Mouse (Mus musculus) CD4-positive, CD25-positive, alpha-beta regulatory T cell, adult 4 months (primary cell): ENCODE data around the gene Kcnd3. TPM values are rescaled to one million over a fixed set of nuclear protein-coding genes. Genes with fewer than 3 reads are reported as not detected.

ENCODE experiments used
- ATAC-seq: one replicate; pipeline ENCODE4 v1.8.0; 2017
- polyA plus RNA-seq, 2 experiments: library from polyadenylated mRNA; unstranded; fragments of 100-300 nt; shearing (Covaris generic); gene quantifications; one replicate each; pipeline ENCODE4 v1.2.1; 2017

Gene Kcnd3
- polyA plus RNA-seq, 2 experiments from 2014 or later: 0.12 TPM; not detected in 1

GRCm38 (mm10) chr3:105592246-105592645 is 140.1 kb downstream of the Kcnd3 start:
- ATAC-seq: no peak

GRCm38 (mm10) chr3:105600483-105600882 is 148.4 kb downstream of the Kcnd3 start:
- no peak for ATAC-seq

- no peak for ATAC-seq
Observed at GRCm38 (mm10) chr3:105602966-105603365, 150.8 kb downstream of the Kcnd3 start.

GRCm38 (mm10) chr3:105605726-105606125 is 153.6 kb downstream of the Kcnd3 start:
- ATAC-seq: no peak

GRCm38 (mm10) chr3:105608857-105609256 is 156.7 kb downstream of the Kcnd3 start:
- ATAC-seq: no peak

- no peak for ATAC-seq
Observed at GRCm38 (mm10) chr3:105611531-105612422, 159.6 kb downstream of the Kcnd3 start.

- no peak for ATAC-seq
Observed at GRCm38 (mm10) chr3:105612423-105612814, 160.3 kb downstream of the Kcnd3 start.

- ATAC-seq: no peak
Observed at GRCm38 (mm10) chr3:105616861-105617743, 165.0 kb downstream of the Kcnd3 start.

GRCm38 (mm10) chr3:105621154-105621553 is 169.0 kb downstream of the Kcnd3 start:
- ATAC-seq: no peak

- no peak for ATAC-seq
Observed at GRCm38 (mm10) chr3:105623137-105623536, 171.0 kb downstream of the Kcnd3 start.

GRCm38 (mm10) chr3:105625961-105626360 is 173.8 kb downstream of the Kcnd3 start:
- no peak for ATAC-seq

GRCm38 (mm10) chr3:105627258-105627657 is 175.1 kb downstream of the Kcnd3 start:
- no peak for ATAC-seq

- ATAC-seq: no peak
Observed at GRCm38 (mm10) chr3:105632296-105632695, 180.2 kb downstream of the Kcnd3 start.

GRCm38 (mm10) chr3:105633021-105633420 is 180.9 kb downstream of the Kcnd3 start:
- no peak for ATAC-seq

GRCm38 (mm10) chr3:105642186-105642585 is 190.1 kb downstream of the Kcnd3 start:
- ATAC-seq: no peak

- no peak for ATAC-seq
Observed at GRCm38 (mm10) chr3:105643566-105643965, 191.4 kb downstream of the Kcnd3 start.

- no peak for ATAC-seq
Observed at GRCm38 (mm10) chr3:105648889-105649567, 196.9 kb downstream of the Kcnd3 start.

GRCm38 (mm10) chr3:105653544-105654380 is 201.6 kb downstream of the Kcnd3 start:
- ATAC-seq: no peak

GRCm38 (mm10) chr3:105655031-105655585 is 203.0 kb downstream of the Kcnd3 start:
- ATAC-seq: no peak

- no peak for ATAC-seq
Observed at GRCm38 (mm10) chr3:105660530-105660929, 208.4 kb downstream of the Kcnd3 start.

- ATAC-seq: no peak
Observed at GRCm38 (mm10) chr3:105663043-105663442, 210.9 kb downstream of the Kcnd3 start.
